Mouse (Mus musculus) liver, embryonic 14.5 days (tissue): ENCODE measurements around the gene Il34. TPM values are rescaled to one million over a fixed set of nuclear protein-coding genes. Genes with fewer than 3 reads are reported as not detected.

Source experiments
- ATAC-seq: fragments of 200-750 bp; cut with Nextera tagmentation; 2 replicates; pipeline ENCODE4 v1.8.0; 2017; ENCODE audit warnings: moderate number of reproducible peaks, mild to moderate bottlenecking, moderate library complexity; ENCODE audit not compliant: insufficient read depth
- DNase-seq, 3 experiments: peaks; one replicate each; pipeline ENCODE4 v3.0.0-alpha.2; 2012 to 2013; ENCODE audit warnings: low read depth in 3 of 3, low spot score in 3 of 3
- H3K27ac ChIP-seq: fragments of 300-500 bp; sonication (generic); 2 replicates; pipeline ENCODE4 v1.5.1; 2014; ENCODE audit warnings: moderate library complexity, mild to moderate bottlenecking, control low read depth, inconsistent platforms
- H3K27me3 ChIP-seq: fragments of 300-500 bp; sonication (generic); 2 replicates; pipeline ENCODE4 v1.6.1; 2014; ENCODE audit warnings: mild to moderate bottlenecking, low read length, moderate library complexity; ENCODE audit not compliant: control insufficient read depth, insufficient read depth
- H3K36me3 ChIP-seq: fragments of 300-500 bp; sonication (generic); replicated peaks from 2 replicates; pipeline ENCODE4 v1.6.1; 2014; ENCODE audit warnings: low read depth; ENCODE audit not compliant: control insufficient read depth, insufficient read depth
- H3K4me1 ChIP-seq, 2 experiments: fragments of 200-500 bp in 1 of 2; fragments of 300-500 bp in 1 of 2; sonication (generic) in 1 of 2; replicated peaks; 2 replicates each; pipeline ENCODE4 v1.6.1; 2012 to 2014; ENCODE audit warnings: antibody characterized with exemption in 1 of 2, inconsistent platforms in 1 of 2, low read length in 1 of 2; ENCODE audit not compliant: control insufficient read depth in 2 of 2, insufficient read depth in 2 of 2
- H3K4me2 ChIP-seq: fragments of 300-500 bp; sonication (generic); 2 replicates; pipeline ENCODE4 v1.6.1; 2014; ENCODE audit warnings: low read depth, mild to moderate bottlenecking, control low read depth, moderate library complexity
- H3K4me3 ChIP-seq, 2 experiments: fragments of 200-500 bp in 1 of 2; fragments of 300-500 bp in 1 of 2; sonication (generic) in 1 of 2; 2 replicates each; pipeline ENCODE4 v1.5.1; 2012 to 2014; ENCODE audit warnings: low read depth in 2 of 2, low read length in 2 of 2, mild to moderate bottlenecking in 2 of 2, control low read depth in 1 of 2, inconsistent platforms in 1 of 2, moderate library complexity in 1 of 2; ENCODE audit not compliant: insufficient read depth in 1 of 2
- H3K9ac ChIP-seq: fragments of 300-500 bp; sonication (generic); replicated peaks from 2 replicates; pipeline ENCODE4 v1.6.1; 2014; ENCODE audit warnings: mild to moderate bottlenecking, control low read depth, moderate library complexity
- H3K9me3 ChIP-seq: fragments of 300-500 bp; sonication (generic); 2 replicates; pipeline ENCODE4 v1.6.1; 2016; ENCODE audit warnings: low read length, mixed read lengths; ENCODE audit not compliant: control insufficient read depth
- CTCF ChIP-seq: IDR thresholded peaks from 2 replicates; pipeline ENCODE4 v1.5.1; 2016; ENCODE audit warnings: antibody characterized with exemption, low read depth, control low read depth
- EP300 ChIP-seq: IDR thresholded peaks from 2 replicates; pipeline ENCODE4 v1.6.1; 2016; ENCODE audit warnings: antibody characterized with exemption, low read depth
- WGBS: fragments of 180-500 bp; shearing (Covaris S2); extraction: QIAGEN DNeasy Blood & Tissue Kit; methylation state at CpG from one replicate; pipeline ENCODE4 v1.1.7; 2014; ENCODE audit not compliant: insufficient replicate concordance; 5-methylcytosine and 5-hydroxymethylcytosine counted together
- polyA plus RNA-seq, 2 experiments: library from polyadenylated mRNA; depleted of rRNA in 1 of 2; stranded (reverse) in 1 of 2; unstranded in 1 of 2; fragments of >200 nt; fragmentation: Nextera tagmentation in 1 of 2; extraction: Ambion mirVana in 1 of 2; gene quantifications; 2 replicates each; pipeline versions ENCODE4 v1.2.1 to v1.2.3; 2012 to 2014

Il34 gene
- polyA plus RNA-seq, 2 experiments: not detected

GRCm38 (mm10) chr8:110811116-110811515, 5.4 kb upstream of the Il34 start:
- no peaks in the 10 kb centered on the region for H3K27me3 ChIP-seq
- DNase-seq (no peak), ATAC-seq (no peak)
- H3K4me3 ChIP-seq: no peak overlapping the region
- H3K4me1 ChIP-seq: no peaks in the 10 kb centered on the region
- H3K36me3 ChIP-seq: peaks cover 69% of the 10 kb centered on the region
- no peak overlapping the region for H3K4me2 ChIP-seq
- H3K9me3 ChIP-seq: no peaks in the 10 kb centered on the region
- WGBS: 87% methylated on average over 3 of the region's 3 CpGs
- H3K27ac ChIP-seq: no peak overlapping the region
- no peak overlapping the region for H3K9ac ChIP-seq
- TF ChIP-seq EP300 (no peak), CTCF (no peak)

- Histone ChIP-seq H3K27ac (no peak overlapping the region), H3K27me3 (no peaks in the 10 kb centered on the region), H3K9ac (no peak overlapping the region), H3K4me3 (no peak overlapping the region), H3K9me3 (no peaks in the 10 kb centered on the region), H3K36me3 (peaks cover 63% of the 10 kb centered on the region), H3K4me1 (no peaks in the 10 kb centered on the region), H3K4me2 (no peak overlapping the region)
- TF ChIP-seq CTCF (no peak), EP300 (no peak)
- no peak for ATAC-seq
- no peak for DNase-seq
- 87% methylated on average over 7 of the region's 7 CpGs for WGBS
Observed at GRCm38 (mm10) chr8:110810481-110811065, 4.8 kb upstream of the Il34 start.

- no peak for TF ChIP-seq EP300
- TF ChIP-seq CTCF: no peak
- H3K27ac ChIP-seq: no peak overlapping the region
- no peak overlapping the region for H3K4me2 ChIP-seq
- ATAC-seq: no peak
- peaks cover 56% of the 10 kb centered on the region for H3K36me3 ChIP-seq
- no peaks in the 10 kb centered on the region for H3K4me1 ChIP-seq
- 53% methylated on average over 2 of the region's 2 CpGs for WGBS
- no peak for DNase-seq
- H3K4me3 ChIP-seq: no peak overlapping the region
- H3K9ac ChIP-seq: no peak overlapping the region
- no peaks in the 10 kb centered on the region for H3K9me3 ChIP-seq
- no peaks in the 10 kb centered on the region for H3K27me3 ChIP-seq
Observed at GRCm38 (mm10) chr8:110809831-110810230, 4.1 kb upstream of the Il34 start.

GRCm38 (mm10) chr8:110808495-110809472, 3.1 kb upstream of the Il34 start:
- Histone ChIP-seq H3K27me3 (no peaks in the 10 kb centered on the region), H3K9ac (no peak overlapping the region), H3K27ac (no peak overlapping the region), H3K4me2 (no peak overlapping the region), H3K36me3 (peaks cover 45% of the 10 kb centered on the region), H3K4me3 (no peak overlapping the region), H3K4me1 (no peaks in the 10 kb centered on the region), H3K9me3 (no peaks in the 10 kb centered on the region)
- DNase-seq: no peak
- ATAC-seq: no peak
- WGBS: 64% methylated on average over 13 of the region's 13 CpGs
- no peak for TF ChIP-seq EP300
- TF ChIP-seq CTCF: no peak

GRCm38 (mm10) chr8:110806146-110806545, 422 bp upstream of the Il34 start:
- Histone ChIP-seq H3K27ac (no peak overlapping the region), H3K36me3 (peaks cover 19% of the 10 kb centered on the region), H3K4me2 (no peak overlapping the region), H3K4me1 (no peaks in the 10 kb centered on the region), H3K27me3 (no peaks in the 10 kb centered on the region), H3K9ac (no peak overlapping the region), H3K9me3 (no peaks in the 10 kb centered on the region), H3K4me3 (no peak overlapping the region)
- TF ChIP-seq CTCF: no peak
- no peak for TF ChIP-seq EP300
- DNase-seq: no peak
- no peak for ATAC-seq
- WGBS: 84% methylated on average over 1 of the region's 1 CpGs
